Mouse (Mus musculus) lung, postnatal 25 days (tissue): ENCODE measurements around the gene Lamc3.
A peak's percentile ranks its signal among the peaks of the same experiment; 100 is the strongest.
"Not testable (repeated sequence)": the region's sequence is repeated elsewhere in the genome, so short reads cannot be mapped to it uniquely, and the experiment has no call there.

Experiments used
- DNase-seq: peaks from one replicate; pipeline ENCODE4 v3.0.0; 2022; ENCODE audit warnings: low spot score

The Lamc3 gene

DNA sequence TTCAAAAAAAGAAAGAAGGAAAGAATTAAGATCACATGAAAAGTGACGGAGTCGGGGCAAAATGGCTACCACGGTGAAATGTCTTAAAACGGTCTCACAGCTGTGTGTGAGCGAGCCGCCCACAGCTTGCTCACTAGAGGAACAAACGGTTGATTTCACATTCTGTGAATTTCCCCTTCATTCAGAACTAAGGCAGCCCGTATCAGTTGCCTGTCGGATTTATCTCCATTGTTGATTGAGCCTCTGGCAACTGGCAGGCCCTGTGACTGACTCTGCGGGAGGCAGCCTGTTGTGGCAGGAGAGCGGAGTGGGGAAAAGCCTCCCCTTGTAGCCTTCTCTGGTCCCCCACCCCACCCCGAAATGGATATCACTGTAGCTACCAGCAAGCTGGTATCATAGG is 10.6 kb upstream of the Lamc3 start:
- DNase-seq, result no peak

DNA sequence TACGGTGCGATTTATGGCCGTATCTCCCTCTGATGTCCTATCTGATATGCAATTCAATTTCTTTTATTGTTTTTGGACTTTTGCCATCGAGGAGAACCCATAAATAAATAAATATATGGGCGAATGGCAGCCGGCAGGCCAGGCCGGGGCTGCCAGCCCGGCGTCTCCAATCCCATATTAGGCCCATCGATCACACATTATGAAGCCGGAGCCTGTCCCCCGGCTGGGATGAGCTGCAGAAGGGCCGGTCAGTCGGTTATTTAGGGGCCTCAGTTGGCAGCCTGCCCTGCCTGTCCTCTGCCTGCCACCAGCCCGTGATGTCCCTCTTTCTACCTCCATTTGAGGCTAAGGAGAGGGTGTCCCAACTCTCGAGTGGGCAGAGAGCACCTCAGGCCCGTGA is 8.5 kb upstream of the Lamc3 start:
- no peak for DNase-seq

DNA sequence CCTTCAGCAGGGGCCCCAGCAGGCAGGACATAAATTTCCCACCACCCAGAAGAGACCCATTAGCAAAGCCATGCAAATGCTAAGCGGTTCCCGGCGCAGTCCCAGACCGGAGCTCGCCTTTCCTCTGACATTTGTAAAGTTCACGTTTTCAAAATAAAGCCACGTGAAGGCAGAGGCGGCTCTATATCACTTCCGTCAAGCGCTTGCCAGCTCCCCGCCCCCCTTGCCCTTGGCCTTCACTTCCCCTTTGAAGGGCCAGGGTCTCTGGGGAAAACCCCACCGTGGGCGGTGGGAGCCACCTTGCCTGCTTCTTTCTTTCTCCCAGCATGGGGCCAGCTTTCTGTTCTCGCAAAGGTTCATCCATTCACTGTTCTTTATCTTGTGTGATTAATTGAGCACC is 6.2 kb upstream of the Lamc3 start:
- DNase-seq, result peak; percentile 26

DNA sequence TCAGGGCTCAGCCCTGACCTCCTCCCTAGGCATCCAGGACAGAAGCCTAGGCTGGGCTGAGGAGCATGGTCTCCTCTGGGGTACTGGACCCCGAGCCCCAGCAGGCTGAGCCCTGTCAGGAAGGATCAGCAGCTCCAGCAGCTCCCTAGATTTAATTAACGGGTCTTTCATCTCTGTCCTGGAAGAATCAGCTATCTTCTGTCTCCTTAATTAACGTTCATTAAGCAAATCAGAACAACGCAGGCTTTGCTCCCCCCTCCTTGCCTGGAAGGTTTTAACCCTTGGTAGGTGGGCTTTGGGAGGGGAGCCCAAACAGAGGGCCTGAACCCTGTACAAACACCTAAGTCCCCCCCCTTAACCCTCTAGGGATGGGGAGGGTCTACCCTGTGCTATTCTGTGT is 4.0 kb upstream of the Lamc3 start:
- DNase-seq, result no peak

DNA sequence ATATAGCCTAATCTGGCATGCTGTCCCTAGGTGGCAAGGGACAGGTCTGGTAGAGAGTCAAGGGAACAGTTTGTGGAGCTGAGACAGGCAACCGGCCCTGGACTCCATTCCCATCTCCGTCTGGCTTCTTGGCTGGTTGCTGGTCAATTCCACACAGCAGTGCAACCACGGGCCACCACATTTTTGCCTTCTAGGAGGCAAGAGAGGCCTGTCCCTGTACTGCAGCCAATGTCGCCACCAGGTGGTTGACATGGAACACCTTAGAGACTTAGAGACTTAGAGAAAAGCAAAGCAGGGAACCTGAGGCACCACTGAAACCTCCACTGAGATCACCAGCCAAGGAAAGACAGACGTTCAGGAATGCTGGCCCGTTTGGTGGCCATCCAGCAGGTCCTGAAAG is 2.3 kb upstream of the Lamc3 start:
- DNase-seq, result peak; percentile 24

DNA sequence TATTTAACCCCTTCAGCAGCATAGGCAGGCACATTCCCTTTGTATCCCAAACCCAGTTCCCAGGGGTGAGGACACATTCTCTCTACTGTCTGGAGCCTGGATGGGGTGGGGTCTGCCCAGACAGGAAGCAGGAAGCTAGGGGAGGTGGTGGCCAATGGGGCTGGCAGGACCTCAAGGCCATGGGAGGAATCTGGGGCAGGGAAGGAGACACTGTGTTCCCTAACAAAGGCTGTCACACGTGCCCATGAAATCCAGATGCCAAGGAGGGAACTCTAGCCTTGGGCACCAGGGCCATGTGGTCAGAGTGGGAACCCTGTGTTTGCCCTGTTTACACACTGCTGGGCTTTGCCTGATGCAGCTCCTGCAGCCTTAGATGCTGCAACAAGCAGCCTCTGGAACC is 1.8 kb downstream of the Lamc3 start:
- DNase-seq, result peak; percentile 62

DNA sequence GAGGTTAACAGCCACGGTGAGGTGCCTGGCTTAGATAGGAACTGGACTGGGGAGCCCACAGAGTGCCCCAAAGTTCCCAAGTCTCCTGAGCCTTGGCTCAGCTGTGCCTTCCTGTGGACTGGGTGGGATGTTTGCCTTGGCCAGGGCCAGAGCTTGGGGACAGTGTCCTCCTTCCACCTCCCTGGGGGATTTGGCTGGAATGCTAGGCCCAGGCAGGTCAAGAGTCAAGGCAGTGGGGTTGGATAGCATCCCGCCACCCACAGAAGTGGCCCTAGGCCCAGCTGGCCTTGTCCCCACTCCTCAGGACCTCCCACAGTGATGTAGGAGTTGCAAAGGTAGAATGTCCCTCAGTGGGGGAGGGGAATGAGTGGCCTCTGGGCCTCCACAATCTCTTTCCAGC is 4.1 kb downstream of the Lamc3 start:
- DNase-seq, result no peak

DNA sequence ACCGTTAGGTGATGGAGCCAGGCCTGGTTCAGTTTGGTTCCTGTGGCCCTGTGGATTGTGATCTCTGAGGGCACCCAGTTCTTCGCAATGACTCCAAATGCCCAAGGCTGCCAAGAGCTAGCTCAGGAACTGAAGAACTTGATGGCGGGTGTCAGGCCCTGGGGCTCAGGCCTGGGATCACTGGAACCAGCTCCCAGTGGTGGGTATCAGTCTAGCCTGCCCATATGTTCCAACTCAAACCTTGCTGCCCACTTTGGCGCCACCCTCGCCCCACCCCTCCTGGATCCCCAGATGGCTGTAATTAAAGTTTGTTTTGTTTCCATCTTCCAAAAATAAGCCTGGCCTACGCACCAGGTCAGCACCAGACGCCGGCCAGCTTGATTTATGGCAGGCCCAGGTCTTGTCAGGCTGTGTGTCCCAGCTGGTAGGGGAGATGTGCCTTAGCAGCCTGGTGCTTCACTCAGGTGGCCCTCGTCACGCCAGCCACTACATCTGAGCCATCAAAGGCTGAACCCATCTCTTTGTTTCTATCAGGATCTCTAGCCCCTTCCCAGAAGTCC is 6.1 kb downstream of the Lamc3 start:
- DNase-seq, result no peak

DNA sequence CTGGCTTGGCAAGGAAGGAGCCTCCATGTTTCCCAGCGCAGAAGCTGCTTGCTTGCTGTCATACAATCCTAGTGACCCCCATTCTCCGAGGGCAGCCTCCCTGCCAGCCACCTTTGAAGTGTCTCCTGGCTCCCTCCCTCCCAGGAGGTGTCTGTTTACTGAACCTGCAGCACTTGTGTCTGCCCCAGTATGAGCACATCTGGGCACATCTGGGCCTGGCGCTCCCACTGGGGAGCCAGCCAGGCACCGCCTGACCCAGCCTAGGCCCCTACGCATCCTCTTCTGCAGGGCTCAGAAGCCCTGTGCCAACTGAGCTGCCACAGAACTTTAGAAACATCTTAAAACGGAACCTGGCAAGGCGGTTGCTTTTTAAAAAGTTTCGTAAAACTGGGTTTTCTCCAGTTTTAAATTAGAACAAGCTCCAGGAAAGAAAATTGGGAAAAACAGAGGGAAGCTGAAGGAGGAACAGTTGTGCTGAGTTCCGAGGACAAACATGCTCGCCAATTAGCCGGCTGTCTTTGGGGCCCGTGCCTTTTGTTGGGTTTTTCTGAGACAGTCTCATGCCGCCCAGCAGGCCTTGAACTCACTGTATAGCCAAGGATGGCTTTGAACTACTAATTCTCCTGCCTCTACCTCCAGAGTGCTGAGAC is 7.3 kb downstream of the Lamc3 start:
- DNase-seq, result no peak

DNA sequence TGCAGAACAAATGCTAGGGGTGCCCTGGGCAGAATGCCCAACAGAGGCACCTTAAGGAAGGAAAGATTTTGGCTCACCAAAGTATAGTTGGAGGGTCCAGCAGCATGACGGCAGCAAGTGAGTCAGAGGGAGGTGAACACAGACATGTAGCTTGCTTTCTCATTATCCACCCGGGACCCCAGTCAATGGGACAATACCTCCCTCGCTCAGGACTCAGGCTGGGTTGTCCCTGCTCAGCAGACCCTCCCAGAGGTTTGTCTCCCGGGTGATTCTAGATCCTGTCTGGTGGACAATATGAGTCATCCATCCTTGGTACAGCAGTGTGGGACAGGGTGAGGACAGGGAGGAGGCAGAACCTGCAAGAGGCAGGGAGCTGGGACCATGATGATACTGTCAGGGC is 13.8 kb downstream of the Lamc3 start:
- no peak for DNase-seq

DNA sequence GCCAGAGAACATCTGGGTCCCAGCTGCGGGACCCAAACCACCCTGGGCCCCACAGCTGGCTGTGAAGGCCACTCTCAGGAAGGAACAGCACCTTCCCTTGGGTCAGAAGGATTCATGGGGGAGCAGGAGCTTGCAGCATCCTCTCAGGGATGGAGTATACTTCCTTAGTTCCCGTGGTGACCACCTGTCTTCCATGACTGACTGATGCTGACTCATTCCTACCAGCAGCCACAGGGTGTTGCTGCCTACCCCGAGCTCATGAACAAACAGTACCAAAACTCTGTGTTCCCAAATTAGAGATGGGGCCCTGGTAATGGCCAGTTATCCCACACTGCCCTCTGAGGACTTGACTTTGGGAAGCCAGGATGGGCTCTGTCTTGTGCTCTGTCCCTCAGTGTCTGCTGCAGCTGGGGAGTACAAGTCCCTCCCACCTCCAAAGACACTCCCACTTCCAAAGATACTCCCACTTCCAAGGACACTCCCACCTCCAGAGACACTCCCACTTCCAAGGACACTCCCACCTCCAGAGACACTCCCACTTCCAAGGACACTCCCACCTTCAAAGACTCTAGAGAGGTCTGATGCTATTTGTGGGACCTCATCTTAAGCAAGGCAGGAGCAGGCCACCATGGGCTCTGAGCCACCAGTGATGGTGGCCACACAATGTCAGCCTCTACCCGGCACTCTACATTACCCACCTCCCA is 14.7 kb downstream of the Lamc3 start:
- no peak for DNase-seq

DNA sequence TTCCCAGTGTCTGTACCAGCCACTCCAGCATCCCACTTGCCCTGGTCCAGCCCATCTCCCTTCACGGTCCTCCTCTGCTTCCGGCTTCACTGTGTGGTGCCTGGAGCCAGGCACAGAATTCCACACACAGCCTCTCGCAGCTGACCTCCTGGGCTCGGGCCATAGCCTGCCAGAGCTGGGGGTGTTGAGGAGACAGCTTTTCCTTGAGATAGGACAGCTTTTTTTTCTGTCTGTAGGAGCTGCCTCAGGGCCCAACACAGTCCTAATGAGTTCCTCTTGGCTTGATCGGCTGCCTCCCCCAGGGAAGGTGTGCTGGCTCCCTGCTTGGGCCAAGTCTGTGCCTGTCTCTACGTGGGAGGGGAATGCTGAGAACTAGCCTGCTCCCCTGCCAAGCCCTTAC is 17.0 kb downstream of the Lamc3 start:
- no peak for DNase-seq

DNA sequence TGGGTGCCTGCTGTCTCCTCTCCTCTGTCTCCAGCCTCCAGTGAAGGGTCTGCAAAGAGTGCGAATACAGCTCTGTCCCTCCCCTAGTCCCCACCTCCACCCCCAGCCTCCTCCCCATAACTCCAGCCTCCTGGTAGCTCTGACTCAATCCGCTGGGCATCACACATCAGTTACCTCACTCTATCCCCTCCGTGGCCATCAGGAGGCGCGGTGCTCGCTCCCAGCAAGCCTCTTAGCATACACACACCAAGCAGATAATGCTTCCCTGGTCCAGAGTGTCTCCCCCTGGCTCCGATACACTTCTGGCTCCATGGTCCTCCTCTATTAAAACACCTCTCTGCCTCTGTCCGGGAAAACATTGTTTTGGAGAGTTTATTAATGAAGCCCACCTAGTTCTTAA is 17.5 kb downstream of the Lamc3 start:
- no peak for DNase-seq

DNA sequence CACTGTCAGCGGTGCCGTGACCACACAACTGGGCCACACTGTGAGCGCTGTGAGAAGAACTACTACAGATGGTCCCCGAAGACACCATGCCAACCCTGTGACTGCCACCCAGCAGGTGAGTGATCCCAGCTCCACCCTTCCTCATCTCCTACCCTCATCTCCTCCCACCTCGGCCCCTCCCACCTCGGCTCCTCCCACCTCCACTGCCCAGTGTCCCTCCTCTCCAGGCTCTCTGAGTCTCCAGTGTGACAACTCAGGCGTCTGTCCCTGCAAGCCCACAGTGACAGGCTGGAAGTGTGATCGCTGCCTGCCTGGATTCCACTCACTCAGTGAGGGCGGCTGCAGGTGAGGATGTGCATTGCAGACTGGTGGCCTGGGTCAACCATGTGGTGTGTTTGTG is 18.6 kb downstream of the Lamc3 start:
- DNase-seq, result no peak

DNA sequence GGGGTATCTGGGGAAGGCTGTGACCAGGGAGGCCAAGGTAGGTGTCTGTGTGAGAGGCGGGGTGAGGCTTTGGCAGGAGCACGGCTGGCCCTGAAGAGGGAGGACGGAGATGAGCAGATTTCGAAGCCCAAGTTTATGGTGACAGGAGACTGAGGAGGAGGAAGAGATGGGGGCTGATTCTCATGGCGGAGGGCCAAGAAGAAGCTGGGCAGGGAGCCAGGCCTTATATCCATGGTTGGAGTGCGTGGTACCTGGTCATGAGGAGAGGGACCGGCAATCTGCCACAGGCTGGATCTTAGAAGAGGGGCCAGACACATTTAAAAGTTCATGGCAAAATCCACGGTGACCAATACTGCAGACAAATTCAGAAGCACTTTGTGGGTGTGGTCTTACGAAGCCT is 19.3 kb downstream of the Lamc3 start:
- DNase-seq, result no peak

DNA sequence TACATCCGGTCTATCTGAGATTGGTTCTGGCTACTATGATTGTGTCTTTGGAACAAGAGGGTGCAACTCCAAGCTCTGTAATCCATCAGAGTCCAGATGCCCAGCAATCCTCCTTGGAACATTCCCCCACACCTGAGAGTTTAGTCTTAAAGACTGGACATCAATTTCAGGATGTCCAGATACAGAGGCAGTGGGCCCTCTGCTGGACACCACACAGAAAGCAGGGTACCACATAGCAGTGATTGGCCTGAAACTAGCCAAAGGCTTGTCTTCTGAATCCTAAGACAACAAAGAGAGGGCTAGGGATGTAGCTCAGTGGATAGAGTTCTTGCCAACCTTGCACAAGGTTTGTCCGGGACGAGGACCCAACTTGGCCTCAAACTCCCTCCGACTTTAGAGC is 25.5 kb downstream of the Lamc3 start:
- DNase-seq, result no peak

DNA sequence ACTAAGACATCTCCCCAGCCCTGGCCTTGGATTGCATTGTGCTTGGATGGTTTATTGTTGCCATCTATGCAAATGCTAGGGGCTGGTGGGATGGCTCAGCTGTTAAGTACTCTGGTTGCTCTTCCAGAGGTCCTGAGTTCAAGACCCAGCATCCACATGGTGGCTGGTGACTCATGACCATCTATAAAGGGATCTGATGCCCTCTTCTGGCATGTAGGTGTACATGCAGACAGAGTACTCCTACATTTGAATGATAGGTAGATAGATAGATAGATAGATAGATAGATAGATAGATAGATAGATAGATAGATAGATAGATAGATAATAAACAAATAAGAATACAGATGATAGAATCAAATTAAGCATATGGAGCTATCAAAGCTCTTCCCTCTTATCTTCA is 27.1 kb downstream of the Lamc3 start:
- DNase-seq, result not testable (repeated sequence)

DNA sequence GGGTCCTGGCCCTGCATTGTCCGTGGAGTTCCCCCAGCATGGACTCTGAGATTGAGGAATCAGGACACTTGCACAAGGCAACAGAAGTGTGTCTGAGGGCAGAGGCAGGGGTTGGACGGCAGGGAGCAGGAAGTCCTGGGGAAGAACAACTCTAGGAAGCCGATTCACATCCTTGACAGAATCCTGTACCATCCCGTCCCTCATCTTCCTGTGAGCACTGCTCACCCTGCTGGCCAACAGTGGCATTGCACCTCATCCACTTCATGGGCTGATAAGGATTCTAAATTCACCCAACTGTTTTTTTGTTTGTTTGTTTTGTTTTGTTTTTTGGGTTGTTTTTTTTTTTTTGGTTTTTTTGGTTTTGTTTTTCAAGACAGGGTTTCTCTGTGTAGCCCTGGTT is 28.0 kb downstream of the Lamc3 start:
- DNase-seq, result peak; percentile 72

DNA sequence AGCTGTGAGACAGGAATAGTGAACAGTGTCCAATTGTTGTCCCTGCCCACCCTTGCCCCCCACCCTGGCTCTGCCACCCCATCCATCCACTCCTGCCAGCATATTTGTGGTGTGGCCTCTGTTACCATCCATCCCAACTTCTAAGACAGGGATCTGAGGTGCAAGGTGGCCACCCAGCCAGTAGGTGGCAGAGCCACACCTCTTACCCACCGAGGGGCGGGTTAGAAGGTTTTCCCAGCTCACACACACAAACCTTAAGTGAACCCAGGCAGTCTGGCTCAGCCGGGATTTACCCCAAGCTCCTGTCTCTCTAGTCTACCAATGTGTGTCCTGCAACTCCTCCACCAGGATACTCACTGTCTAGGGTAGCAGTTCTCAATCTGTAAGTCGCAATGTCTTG is 30.5 kb downstream of the Lamc3 start:
- peak; percentile 26 for DNase-seq

DNA sequence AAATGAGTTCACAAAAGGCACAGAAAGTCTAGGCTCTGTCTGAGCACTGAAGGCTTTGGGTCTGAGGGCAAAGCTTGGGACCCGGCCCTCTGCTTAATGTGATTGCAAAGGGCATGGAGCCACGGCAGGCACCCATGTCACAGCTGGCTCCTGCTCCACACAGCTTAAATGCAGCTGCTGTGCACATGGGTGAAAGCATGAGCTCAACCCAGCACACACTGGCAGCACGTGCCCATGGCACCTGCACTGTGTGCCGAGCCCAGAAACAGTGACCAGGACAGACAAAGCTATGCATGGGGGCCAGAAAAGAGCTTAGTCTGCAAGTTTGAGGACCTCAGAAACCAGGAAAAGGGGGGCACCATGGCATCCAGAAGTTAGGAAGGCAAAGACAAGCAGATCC is 36.6 kb downstream of the Lamc3 start:
- no peak for DNase-seq

DNA sequence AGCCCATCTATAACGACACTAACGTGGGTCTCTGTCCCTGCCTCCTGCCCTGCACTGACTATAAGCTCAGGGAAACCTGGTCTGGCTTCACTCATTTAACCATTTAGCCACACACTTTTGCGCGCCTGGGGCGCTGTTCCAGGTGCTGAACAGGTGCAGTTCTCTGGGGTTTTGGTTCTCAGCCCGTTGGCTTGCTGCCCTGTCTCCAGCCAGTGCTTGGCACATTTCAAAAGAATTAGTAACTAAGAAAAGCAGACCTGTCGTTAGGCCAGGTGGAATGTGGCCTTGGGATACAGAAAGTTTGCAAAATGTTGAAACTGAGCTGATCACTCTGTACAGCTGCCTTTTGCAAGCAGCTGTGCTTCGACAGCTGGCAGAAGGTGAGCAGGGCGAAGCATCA is 37.7 kb downstream of the Lamc3 start:
- DNase-seq, result peak; percentile 18

DNA sequence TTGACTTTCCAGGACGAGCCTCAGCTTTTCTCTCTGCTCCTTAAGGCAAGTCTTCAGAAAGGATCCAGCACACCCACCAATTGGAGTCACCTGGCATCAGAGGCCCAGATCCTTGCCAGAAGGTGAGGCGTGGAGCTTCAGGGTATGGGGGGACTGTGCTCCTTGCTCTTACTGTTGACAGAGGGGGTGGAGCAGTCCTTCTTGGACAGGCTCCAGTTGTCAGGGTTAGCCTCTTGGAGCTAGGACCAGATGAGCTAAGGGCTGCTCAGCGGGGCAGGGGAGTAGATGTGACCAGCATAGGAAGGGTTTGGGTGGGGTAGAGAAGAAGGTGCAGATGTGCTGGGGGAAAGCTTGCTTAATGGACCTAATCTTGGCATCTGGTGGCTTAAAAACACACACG is 38.8 kb downstream of the Lamc3 start:
- no peak for DNase-seq

DNA sequence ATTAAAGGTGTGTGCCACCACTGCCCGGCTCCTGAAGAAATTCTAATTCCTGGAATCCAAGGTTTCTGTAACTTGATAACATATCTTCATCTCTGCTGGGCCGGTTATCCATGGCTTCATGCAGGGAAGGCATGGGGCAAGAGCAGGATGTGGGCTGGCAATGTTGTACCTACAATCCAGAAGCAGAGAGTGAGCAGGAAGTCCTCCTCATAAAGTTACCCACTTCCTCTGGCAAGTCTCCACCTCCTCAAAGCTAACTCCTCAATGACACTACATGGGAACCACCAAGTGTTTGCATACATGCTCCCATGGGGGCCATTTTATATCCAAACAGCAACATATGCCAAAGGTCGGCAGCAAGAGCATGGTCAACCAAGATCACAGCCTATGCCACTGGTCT is 42.6 kb downstream of the Lamc3 start:
- no peak for DNase-seq

DNA sequence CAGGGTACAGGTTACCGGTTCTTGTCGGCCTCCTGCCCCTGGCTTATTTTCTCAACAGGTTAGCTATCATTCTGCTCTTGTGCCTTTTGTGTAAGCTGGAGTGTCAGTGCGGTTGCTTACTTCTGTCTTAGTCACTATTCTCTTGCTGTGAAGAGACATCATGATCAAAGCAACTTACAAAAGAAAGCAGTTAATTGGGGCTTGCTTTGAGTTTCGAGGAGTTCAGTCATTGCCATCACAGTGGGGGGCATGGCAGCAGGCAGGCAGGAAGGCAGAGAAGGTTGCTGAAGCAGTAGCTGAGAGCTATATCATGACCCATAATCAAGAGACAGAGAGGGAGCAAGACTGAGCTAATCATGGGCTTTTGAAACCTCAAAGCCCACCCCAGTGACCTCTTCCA is 47.5 kb downstream of the Lamc3 start:
- no peak for DNase-seq
